Mouse (Mus musculus) embryonic fibroblast, embryonic 13.5 days (primary cell): ENCODE data around the gene Zer1.

ENCODE experiments used
- CTCF ChIP-seq: IDR thresholded peaks from 2 replicates; pipeline ENCODE4 v1.5.1; 2011; ENCODE audit warnings: mild to moderate bottlenecking, control low read depth, low read length, moderate library complexity, borderline replicate concordance; ENCODE audit not compliant: insufficient read depth
- POLR2A ChIP-seq: IDR thresholded peaks from 2 replicates; pipeline ENCODE4 v1.6.1; 2011; ENCODE audit warnings: low read depth, mild to moderate bottlenecking, control low read depth, low read length, moderate library complexity

DNA sequence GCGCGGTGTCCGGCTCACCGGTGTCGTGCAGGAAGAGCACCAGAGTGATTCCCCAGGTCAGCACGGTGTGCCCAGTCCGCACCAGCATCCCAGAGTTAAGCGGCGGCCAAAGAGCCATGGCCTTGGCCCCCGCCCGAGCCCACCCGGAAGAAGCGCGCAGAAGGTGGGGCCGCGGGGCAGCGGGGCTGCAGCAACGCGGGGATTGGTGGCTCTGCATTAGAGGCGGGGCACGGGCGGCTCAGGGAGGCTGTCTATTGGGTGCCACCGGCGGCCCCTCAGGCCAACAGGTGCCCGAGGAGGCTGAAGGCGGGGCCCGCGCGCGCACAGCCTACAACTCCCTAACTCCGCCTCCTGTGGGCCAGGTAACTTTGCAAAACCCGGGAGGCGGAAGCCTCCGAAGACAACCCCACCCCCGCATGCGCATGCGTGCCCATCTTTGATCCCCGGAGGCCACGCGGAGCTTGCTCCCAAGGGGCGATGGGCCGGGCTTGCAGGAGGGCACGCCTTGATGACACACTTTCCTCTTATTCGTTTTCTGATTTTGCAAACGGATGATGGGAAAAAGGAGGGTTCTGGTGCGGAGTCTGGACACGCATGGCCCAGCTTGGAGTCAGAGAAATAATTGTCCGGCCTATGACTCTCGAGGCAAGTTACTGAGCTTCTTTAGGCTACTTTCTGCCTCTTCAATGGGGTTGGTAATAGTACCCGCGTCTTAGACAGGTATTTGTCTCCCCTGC lies 30.7 kb downstream of the Zer1 start, which contains the start of gene Zdhhc12:
- TF ChIP-seq CTCF (no peak), POLR2A (peak; percentile 92)
